Mouse (Mus musculus) cerebral cortex, adult 2 months (tissue): ENCODE measurements around the gene Gm29609.

Experiments used
- WGBS: fragments of 180-500 bp; shearing (Covaris S2); methylation state at CpG from one replicate; pipeline ENCODE4 v1.1.7; 2018; 5-methylcytosine and 5-hydroxymethylcytosine counted together

Gene Gm29609

GRCm38 (mm10) chr5:31138241-31138967, 41.3 kb downstream of the Gm29609 start, which contains the start of gene Ucn:
Gene Ucn, minus strand, starts transcription at chr5:31138829.
- WGBS = 2% methylated on average over 50 of the region's 52 CpGs

- WGBS = under 1% methylated on average over 13 of the region's 13 CpGs
These were observed 42.1 kb downstream of the Gm29609 start for GRCm38 (mm10) chr5:31137658-31138057.

DNA sequence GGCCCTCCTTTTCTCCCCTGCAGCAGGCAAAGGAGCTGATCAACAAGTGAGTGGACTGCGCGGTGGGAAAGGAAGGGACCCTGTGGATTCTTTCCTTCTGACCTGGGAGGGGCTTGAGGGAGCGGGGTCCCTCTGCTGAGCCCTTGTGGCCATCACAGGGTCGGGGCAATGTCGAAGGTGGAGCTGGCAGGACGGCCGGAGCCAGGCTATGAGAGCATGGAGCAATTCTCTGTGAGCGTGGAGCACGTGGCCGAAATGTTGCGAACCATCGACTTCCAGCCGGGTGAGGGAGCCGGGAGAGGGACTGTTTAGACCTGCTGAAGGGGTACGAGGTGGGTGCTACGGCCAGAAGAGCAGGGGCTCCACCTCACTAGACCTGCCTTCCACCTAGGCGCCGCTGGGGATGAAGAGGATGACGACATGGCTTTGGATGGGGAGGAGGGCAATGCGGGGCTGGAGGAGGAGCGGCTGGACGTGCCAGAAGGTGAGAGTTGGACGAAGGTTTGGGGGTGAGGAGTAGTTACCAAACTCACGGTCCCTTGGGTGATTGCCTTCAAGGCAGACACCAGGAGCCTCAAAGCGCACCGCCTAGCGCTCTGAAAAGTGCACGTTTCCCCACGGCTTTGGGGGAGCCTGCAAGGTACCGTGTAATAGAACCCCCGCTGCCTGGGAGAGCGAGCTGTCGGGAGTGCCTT, 42.8 kb downstream of the Gm29609 start:
- WGBS = 2% methylated on average over 33 of the region's 33 CpGs

DNA sequence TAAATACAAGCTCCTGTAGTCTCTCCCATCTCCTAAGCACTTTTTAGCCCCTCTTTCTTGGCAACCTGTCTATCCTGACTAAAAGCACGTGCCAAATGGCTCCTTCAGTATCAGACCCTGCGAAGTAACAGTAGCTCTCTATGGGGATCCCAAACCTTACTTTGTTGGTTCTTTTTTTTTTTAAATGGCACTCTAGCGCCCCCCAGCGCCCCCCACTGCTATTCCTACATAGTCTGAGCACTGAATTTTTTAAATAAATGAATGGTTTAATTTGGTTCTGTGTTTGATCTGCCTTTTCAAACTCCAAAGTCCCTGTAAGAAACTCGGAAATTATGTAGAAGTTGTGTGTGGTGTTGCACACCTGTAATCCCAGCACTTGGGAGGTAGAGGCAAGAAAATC, 53.7 kb downstream of the Gm29609 start:
- WGBS = 46% methylated on average over 5 of the region's 5 CpGs

DNA sequence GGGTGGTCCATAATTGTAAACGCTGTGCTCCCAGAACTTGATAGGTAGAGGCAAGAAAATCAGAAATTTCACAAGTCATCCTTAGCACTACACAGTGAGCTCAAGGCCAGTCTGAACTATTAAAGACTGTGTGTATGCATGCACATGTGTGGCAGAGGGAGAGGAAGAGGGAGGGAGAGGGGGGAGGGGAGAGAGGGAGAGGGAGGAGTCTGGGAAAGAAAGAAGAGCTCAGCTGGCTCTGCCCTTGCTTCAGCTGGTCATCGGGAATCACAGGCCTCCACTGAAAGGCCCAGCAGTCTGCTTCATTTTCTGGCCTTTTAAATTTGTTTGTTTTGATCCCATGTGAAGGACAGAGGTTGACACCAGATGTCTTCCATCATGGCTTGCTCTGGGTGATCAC, 56.2 kb downstream of the Gm29609 start:
- 46% methylated on average over 2 of the region's 2 CpGs for WGBS

GRCm38 (mm10) chr5:31121111-31121510, 58.6 kb downstream of the Gm29609 start:
- WGBS = 44% methylated on average over 8 of the region's 8 CpGs

- 42% methylated on average over 10 of the region's 10 CpGs for WGBS
These were observed 62.8 kb downstream of the Gm29609 start for GRCm38 (mm10) chr5:31116912-31117311.

GRCm38 (mm10) chr5:31116354-31116753, 63.4 kb downstream of the Gm29609 start, which contains the start of gene Trim54:
Gene Trim54, plus strand, starts transcription at chr5:31116712.
- 53% methylated on average over 3 of the region's 3 CpGs for WGBS

- WGBS = 34% methylated on average over 7 of the region's 7 CpGs
These were observed 68.9 kb downstream of the Gm29609 start for GRCm38 (mm10) chr5:31110781-31111180.

DNA sequence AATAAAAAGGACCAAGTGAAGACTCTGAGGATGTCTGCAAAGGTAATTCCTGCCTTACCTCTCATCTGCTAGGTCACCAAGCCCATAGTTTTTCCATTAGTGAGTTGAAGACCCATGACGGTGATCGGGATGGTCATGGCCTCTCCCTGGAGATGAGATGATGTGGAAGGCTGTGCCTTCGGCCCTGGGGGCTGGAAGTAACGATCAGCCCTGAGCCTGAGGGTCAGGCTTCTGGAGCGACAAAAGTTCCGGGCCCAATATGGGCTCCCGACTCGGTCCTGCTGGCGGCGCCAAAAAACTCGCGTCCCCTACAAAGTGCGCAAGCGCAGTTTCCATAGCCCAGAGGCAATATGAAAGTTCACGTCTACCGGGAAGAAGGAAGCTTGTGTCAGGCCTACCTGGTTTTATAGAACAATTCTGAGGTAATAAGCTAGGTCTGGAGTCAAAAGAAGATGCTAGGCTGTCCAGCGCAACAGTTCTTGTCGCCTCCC, 71.7 kb downstream of the Gm29609 start, which contains the start of gene Slc30a3:
Gene Slc30a3 (minus strand): TSS at position 238 of the 491 bp plus-strand sequence.
- WGBS = 94% methylated on average over 18 of the region's 18 CpGs

GRCm38 (mm10) chr5:31105814-31106335, 73.8 kb downstream of the Gm29609 start, which contains the start of gene Dnajc5g:
Gene Dnajc5g, plus strand, starts transcription at chr5:31106285.
- 86% methylated on average over 9 of the region's 9 CpGs for WGBS

GRCm38 (mm10) chr5:31095711-31096480, 83.8 kb downstream of the Gm29609 start:
- 41% methylated on average over 11 of the region's 11 CpGs for WGBS

- WGBS = 2% methylated on average over 59 of the region's 59 CpGs
These were observed 84.7 kb downstream of the Gm29609 start for GRCm38 (mm10) chr5:31094799-31095691.
